Mouse (Mus musculus) liver, postnatal 0 days (tissue): Measurements from ENCODE around the gene Moap1.

Experiments used
- CTCF ChIP-seq: sonication (generic); IDR thresholded peaks from 2 replicates; pipeline ENCODE4 v1.5.1; 2016; ENCODE audit warnings: antibody characterized with exemption, low read depth
- EP300 ChIP-seq: IDR thresholded peaks from 2 replicates; pipeline ENCODE4 v1.6.1; 2016; ENCODE audit warnings: antibody characterized with exemption, low read depth, mild to moderate bottlenecking

GRCm38 (mm10) chr12:102705906-102706640 is 37.4 kb downstream of the Moap1 start:
- no peak for TF ChIP-seq CTCF
- no peak for TF ChIP-seq EP300
